Mouse (Mus musculus) bone marrow, adult 2 months (tissue): ENCODE results near the gene Zfp385a.

Experiments
- CTCF ChIP-seq: fragments of 200-500 bp; IDR thresholded peaks from 2 replicates; pipeline ENCODE4 v1.5.1; 2011; ENCODE audit warnings: low read length, control low read depth; ENCODE audit not compliant: control insufficient read depth, insufficient read depth
- POLR2A ChIP-seq: fragments of 200-500 bp; IDR thresholded peaks from 2 replicates; pipeline ENCODE4 v1.6.1; 2011; ENCODE audit warnings: low read depth, mild to moderate bottlenecking, control low read depth, low read length, borderline replicate concordance; ENCODE audit not compliant: control insufficient read depth

GRCm38 (mm10) chr15:103383771-103384488, 44.0 kb upstream of the Zfp385a start:
- TF ChIP-seq POLR2A, result no peak
- no peak for TF ChIP-seq CTCF
